Mouse (Mus musculus): ENCODE data around the gene 1700001O22Rik.

Gene 1700001O22Rik

DNA sequence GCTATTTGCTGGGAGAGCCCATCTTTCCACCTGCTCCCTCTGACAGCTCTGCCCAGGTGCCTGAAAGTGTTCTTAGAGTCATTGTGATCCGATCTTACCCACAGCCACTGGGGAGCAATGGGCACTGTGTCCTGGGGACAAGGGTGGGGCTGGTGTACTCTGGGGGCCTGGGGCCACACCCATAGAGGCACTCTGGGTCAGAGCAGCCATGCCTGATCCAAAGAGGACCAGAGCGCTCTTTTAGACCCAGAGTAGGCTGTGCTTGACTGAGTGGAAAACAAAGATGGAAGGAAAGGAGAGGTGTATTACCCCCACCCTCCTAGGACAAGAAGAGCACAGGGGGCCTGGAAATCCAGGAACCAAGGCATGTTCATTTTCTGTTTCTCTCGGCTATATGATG is at the start of gene 1700001O22Rik:
Gene 1700001O22Rik, minus strand, starts transcription at position 58 of the 400 bp plus-strand sequence.
- in situ Hi-C loops (cut with MseI, MboI) = no loop called here

- in situ Hi-C loops (cut with MseI, MboI) = no loop called here
Measured at GRCm38 (mm10) chr2:30852771-30853313, 49.4 kb upstream of the 1700001O22Rik start.

GRCm38 (mm10) chr2:30850581-30850980 is 47.1 kb upstream of the 1700001O22Rik start:
- in situ Hi-C loops (cut with MseI, MboI) = no loop called here

DNA sequence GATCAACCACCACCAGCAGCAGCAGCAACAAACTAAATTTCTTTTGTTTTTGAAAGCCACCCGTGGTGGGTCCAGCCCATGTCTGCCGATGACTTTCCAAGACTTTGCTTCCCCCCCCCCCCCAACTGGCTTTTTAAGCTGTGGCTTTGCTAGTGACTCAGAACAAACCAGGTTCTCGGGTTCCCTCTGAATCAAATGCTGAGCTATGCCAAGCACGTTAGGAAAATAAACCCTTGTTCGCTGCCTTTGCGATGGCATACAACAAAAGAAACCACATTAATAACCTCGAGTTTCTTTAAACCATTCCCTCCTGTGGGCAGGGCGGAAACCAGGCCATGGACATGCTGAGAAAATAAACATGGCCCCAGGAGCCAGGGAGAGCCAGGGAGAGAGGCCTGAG is 44.7 kb upstream of the 1700001O22Rik start:
- in situ Hi-C loops (cut with MseI, MboI) = no loop called here

GRCm38 (mm10) chr2:30846723-30847122 is 43.3 kb upstream of the 1700001O22Rik start:
- in situ Hi-C loops (cut with MseI, MboI) = no loop called here

GRCm38 (mm10) chr2:30846236-30846635 is 42.8 kb upstream of the 1700001O22Rik start:
- in situ Hi-C loops (cut with MseI, MboI) = no loop called here

GRCm38 (mm10) chr2:30845152-30846070 is 42.0 kb upstream of the 1700001O22Rik start:
- in situ Hi-C loops (cut with MseI, MboI) = no loop called here

DNA sequence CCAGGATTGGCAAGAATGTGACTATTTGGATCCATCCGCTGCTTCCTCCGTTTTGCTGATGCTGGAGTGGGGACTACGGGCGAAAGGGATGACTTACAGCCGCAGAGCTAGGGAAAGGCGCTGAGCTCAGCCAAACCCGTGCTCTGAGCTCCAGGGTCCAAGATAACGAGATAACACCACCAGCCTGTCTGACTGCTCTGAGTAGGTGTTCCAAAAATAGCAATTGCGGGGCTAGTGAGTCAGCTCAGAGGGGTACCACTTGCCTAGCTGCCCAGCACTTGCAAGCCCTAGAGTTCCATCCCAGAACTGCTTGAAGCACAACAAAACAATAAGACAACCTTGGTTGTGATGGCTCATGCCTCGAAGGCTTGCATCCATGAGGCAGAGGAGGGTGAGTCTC is 39.2 kb upstream of the 1700001O22Rik start:
- in situ Hi-C loops (cut with MseI, MboI) = no loop called here

DNA sequence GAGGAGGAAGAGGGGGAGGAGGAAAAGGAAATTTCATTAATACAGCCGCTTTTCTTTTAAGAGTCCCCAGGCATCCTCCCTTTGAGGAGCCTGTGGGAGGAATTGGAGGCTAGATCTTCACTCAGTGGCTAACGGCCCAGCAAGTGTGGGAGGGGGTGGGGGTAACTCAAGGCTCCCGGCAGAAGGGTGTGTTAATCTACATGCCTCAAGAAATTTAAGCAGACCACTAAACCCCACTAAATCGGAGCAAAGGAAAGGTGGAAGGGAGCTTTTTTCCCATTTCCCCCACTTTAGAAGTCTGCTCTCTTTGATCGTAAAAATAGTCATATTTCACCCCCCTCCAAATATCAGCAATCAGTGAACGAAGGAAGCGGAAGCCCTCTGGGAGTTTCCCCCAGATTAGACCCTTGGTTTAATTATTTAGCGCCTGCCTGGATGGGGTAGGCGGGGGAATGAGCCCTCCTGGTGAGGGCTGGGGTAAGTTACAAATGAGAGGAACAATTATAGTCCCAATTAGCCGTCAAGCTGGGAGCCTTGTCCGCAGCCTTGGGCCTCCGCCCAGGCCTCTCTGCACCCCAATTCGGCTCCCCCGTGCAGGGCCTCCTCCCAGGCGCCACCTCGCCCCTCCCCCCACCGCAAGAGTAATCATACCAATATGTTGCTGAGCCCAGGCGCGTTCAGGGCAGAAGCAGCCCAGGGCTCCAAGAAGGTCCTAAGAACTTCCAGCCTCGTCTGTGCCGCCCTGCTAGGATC is 33.0 kb upstream of the 1700001O22Rik start:
- in situ Hi-C loops (cut with MseI, MboI) = loop anchor here in 1 of 2 experiments (10.0 kb wide), 1 partner anchor 98 kb away; no protein-coding TSS in a partner anchor

DNA sequence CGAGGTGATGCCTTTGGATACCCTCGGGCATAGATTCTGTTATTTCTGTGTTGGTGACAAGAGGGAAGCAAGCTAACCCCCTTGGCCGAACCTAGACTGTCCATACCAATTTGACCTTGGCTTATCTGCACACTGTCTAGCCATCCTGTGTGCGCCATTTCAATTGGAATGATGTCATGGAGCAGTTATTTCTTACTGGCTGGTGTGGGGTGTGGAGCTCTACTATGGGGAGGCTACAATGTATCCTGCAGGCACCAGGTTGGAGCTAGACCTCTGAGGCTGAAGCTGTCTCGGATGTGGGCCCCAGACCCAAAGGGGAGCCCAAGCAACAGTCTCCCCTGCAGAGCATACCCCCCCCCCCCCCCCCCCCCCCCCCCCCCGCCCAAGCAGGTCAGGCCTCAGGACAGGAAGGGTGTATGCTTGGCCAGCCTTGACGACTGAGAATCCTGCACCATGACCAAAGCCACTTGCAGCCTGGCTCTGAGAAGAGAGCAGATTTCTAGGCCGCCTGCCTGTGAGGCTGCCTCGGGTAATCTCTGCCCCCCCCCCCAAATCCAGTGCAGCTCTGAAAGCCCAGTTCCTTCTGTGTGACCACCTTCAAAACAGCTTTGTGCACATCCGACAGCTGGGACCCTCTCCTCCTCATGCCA is 31.0 kb upstream of the 1700001O22Rik start, which contains the start of gene Prrx2:
Gene Prrx2, plus strand, starts transcription at position 600 of the 650 bp plus-strand sequence.
- in situ Hi-C loops (cut with MseI, MboI) = loop anchor here in 1 of 2 experiments (10.0 kb wide), 1 partner anchor 100 kb away; no protein-coding TSS in a partner anchor

- in situ Hi-C loops (cut with MseI, MboI) = loop anchor here in 1 of 2 experiments (10.0 kb wide), 1 partner anchor 101 kb away; no protein-coding TSS in a partner anchor
Measured at GRCm38 (mm10) chr2:30833644-30834043, 30.2 kb upstream of the 1700001O22Rik start.

DNA sequence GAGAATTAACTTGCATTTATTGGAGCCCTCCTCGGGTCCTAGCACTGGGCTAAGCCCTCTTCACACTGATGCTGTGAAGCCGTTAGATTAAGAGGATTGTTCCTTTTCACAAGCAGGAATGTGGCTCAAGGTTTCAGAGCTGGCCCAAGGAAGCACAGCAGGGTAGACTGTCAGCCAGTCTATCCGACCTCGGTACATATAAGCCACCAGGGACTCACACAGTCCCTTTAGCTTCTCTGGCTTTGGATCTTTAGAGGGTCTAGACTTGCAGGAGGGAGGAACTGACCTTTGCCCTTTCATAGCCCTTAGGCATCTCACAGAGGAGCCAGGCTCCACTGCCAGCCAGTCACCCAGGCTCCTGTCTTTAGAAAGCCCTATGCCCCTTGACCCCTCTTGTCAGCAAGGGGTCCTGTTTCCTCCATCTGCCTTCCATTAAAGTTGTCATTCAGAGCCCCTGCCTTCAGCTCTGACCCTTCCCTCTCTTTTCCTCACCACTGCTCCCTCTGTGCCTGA is 26.9 kb upstream of the 1700001O22Rik start, which contains the start of gene Asb6:
Gene Asb6, minus strand, starts transcription at position 51 of the 513 bp plus-strand sequence.
- in situ Hi-C loops (cut with MseI, MboI) = loop anchor here in 1 of 2 experiments (10.0 kb wide), 1 partner anchor 104 kb away; no protein-coding TSS in a partner anchor

DNA sequence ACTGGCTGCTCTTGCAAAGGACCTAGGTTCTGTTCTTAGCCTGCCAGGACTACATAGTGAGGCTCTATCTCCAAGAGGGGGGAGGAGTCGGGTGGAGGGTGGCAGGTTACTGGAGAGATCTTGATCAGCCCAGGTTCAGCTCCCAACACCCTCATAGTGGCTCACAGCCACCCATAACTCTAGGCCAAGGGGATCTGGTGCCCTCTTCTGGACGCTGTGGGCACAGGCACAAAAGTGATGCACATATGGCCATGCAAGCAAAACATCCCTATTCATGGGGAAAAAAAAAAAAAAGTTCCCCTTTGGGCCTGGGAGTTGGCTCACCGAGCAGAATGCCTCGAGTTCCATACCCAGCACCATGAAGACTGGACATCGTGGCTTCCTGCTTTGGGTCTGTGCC is 25.9 kb upstream of the 1700001O22Rik start:
- in situ Hi-C loops (cut with MseI, MboI) = no loop called here

GRCm38 (mm10) chr2:30827749-30828475 is 24.5 kb upstream of the 1700001O22Rik start:
- in situ Hi-C loops (cut with MseI, MboI) = no loop called here

- in situ Hi-C loops (cut with MseI, MboI) = no loop called here
Measured at GRCm38 (mm10) chr2:30826825-30827748, 23.6 kb upstream of the 1700001O22Rik start.

DNA sequence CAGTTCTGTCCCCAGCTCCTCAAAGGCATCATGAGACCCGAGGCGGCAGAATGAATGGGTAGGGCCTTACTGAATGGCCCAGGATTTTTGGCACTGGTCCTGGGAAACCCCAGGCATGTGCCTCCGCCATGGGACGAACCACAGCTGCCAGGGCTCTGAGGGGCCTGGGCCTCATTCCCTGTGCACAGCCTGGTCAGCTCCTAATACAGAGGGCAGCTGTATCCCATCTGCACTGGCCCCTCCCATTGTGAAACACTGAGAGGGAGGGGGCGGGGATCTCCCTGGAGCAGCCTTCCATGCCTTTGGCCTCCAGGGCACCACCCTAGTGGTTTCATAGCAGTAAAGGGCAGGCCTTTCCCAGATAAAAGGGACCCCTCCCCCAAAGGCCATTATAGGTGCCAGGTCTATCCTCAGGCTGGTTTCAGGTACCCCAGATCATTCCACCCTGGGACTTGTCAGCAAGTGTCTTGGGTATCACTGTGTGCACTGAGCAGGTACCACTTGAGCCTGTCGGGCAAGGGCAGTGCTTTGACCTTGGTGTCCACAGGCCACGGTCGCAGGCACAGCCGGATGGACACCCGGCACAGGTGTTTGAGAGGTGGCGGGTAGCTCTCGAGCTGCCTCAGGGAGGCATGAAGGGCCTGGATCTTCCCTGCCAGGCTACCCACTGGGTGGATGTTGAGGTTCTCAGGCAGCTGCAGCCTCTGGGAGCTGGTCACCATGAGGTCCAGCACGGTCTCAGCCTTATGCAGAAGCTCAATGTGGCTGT is 20.1 kb upstream of the 1700001O22Rik start:
- in situ Hi-C loops (cut with MseI, MboI) = no loop called here

DNA sequence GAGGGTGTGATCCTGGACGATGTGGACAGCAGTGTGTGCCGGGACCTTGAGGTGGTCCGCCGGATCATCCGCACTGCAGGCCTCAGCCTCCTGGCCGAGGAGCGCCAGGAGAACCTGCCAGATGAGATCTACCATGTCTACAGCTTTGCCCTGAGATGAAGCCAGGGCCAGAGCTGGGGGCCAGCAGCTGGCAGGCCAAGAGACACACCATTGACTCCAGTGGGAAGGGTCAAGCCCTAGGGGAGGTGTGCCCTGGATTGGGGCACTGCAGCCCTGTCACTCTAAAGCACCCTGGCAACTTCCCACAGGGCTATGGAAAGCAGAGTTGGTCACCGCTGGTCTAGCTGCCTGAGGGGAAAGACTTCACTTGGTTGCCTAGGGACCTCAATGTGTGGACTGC is 19.0 kb upstream of the 1700001O22Rik start:
- in situ Hi-C loops (cut with MseI, MboI) = no loop called here

DNA sequence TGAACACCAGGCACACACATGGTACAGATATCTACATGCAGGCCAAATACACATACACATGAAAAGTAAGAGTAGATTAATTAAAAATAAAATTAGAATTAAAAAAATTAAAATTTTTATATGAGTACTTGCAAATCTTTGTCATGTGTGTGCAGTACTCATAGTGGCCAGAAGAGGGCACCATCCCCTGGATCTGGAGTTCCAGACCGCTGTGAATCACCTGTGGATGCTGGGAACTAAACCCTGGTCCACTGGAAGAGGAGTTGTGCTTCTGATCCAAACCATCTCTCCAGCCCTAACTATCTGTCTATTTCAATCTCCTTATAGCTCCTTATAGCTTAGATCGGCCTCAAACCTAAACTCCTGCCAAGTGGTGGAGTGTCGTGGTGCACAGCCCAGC is 17.6 kb upstream of the 1700001O22Rik start:
- in situ Hi-C loops (cut with MseI, MboI) = no loop called here
